Mouse (Mus musculus): ENCODE measurements around the gene Limch1.

- TF ChIP-seq CTCF (IDR thresholded peaks at IDR 0.05; ENCODE audit: low read depth): no peak
- no peak for TF ChIP-seq EP300 (IDR thresholded peaks at IDR 0.05; ENCODE audit: low read depth)
Observed at GRCm38 (mm10) chr5:66975621-66976020, 230.0 kb downstream of the Limch1 start.

All from liver, embryonic 14.5 days (tissue).